Mouse (Mus musculus) embryonic facial prominence, embryonic 14.5 days (tissue): ENCODE measurements at regions not wholly inside any gene's neighbourhood (a gene's known extent, or its start where the extent isn't known, plus 50 kb on each side); places are given as distances from the start of the nearest gene placed in this dataset.

ENCODE experiments used
- ATAC-seq: fragments of 200-750 bp; cut with Nextera tagmentation; 2 replicates; pipeline ENCODE4 v1.8.0; 2017; ENCODE audit warnings: low read depth, moderate number of reproducible peaks, moderate TSS enrichment
- DNase-seq: peaks from one replicate; pipeline ENCODE4 v3.0.0-alpha.2; 2015; ENCODE audit warnings: low spot score
- H3K27ac ChIP-seq: fragments of 300-500 bp; sonication (generic); replicated peaks from 2 replicates; pipeline ENCODE4 v1.5.1; 2014; ENCODE audit warnings: low read depth, mild to moderate bottlenecking, low read length, moderate library complexity
- H3K27me3 ChIP-seq: fragments of 300-500 bp; sonication (generic); replicated peaks from 2 replicates; pipeline ENCODE4 v1.6.1; 2014; ENCODE audit warnings: low read length; ENCODE audit not compliant: control insufficient read depth, insufficient read depth
- H3K36me3 ChIP-seq: fragments of 300-500 bp; sonication (generic); 2 replicates; pipeline ENCODE4 v1.6.1; 2014; ENCODE audit warnings: low read length, mixed read lengths; ENCODE audit not compliant: control insufficient read depth, insufficient read depth
- H3K4me1 ChIP-seq: fragments of 300-500 bp; sonication (generic); 2 replicates; pipeline ENCODE4 v1.6.1; 2014; ENCODE audit warnings: antibody characterized with exemption, low read length; ENCODE audit not compliant: control insufficient read depth, insufficient read depth
- H3K4me2 ChIP-seq: fragments of 300-500 bp; sonication (generic); 2 replicates; pipeline ENCODE4 v1.6.1; 2014; ENCODE audit warnings: low read depth, mild to moderate bottlenecking, low read length, moderate library complexity, mixed read lengths
- H3K4me3 ChIP-seq: fragments of 300-500 bp; sonication (generic); 2 replicates; pipeline ENCODE4 v1.5.1; 2014; ENCODE audit warnings: low read depth, mild to moderate bottlenecking, low read length
- H3K9ac ChIP-seq: fragments of 300-500 bp; sonication (generic); 2 replicates; pipeline ENCODE4 v1.6.1; 2014; ENCODE audit warnings: low read depth, mild to moderate bottlenecking, low read length, moderate library complexity, mixed read lengths
- H3K9me3 ChIP-seq: fragments of 300-500 bp; sonication (generic); 2 replicates; pipeline ENCODE4 v1.6.1; 2016; ENCODE audit warnings: low read length; ENCODE audit not compliant: control insufficient read depth
- WGBS: fragments of 180-500 bp; shearing (Covaris S2); extraction: QIAGEN DNeasy Blood & Tissue Kit; methylation state at CpG from one replicate; pipeline ENCODE4 v1.1.7; 2014; 5-methylcytosine and 5-hydroxymethylcytosine counted together

GRCm38 (mm10) chr1:69450455-69450854 lies 236.6 kb downstream of the Ikzf2 start:
- H3K9me3 ChIP-seq, result no peaks in the 10 kb centered on the region
- H3K36me3 ChIP-seq, result no peaks in the 10 kb centered on the region
- 64% methylated on average over 2 of the region's 2 CpGs for WGBS
- ATAC-seq, result no peak
- DNase-seq, result no peak
- H3K9ac ChIP-seq, result no peak overlapping the region
- H3K4me2 ChIP-seq, result no peak overlapping the region
- no peak overlapping the region for H3K27ac ChIP-seq
- no peaks in the 10 kb centered on the region for H3K4me1 ChIP-seq
- no peaks in the 10 kb centered on the region for H3K27me3 ChIP-seq
- no peak overlapping the region for H3K4me3 ChIP-seq

DNA sequence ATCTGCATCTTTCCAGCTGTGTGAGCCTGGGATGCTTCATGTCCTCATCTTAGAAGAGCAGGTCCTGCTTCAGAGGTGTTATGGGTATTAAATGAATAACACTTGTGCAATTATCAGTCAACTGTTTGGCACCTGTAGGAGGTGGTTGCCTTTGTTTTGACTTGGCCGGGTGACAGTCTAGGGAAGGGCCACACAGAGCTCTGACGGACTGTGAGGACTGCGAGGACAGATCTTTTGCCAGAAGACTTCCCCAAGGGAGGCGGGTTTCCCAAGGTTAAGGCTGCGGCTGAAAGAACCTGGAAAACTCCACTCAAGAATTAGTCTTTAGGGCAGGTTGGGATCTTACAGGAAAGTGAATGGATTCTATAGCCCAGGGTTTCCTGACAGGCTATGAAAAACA lies 239.8 kb downstream of the Ikzf2 start:
- Histone ChIP-seq H3K4me3 (no peak overlapping the region), H3K27me3 (no peaks in the 10 kb centered on the region), H3K4me1 (no peaks in the 10 kb centered on the region), H3K9me3 (no peaks in the 10 kb centered on the region), H3K9ac (no peak overlapping the region), H3K4me2 (no peak overlapping the region), H3K27ac (no peak overlapping the region), H3K36me3 (no peaks in the 10 kb centered on the region)
- ATAC-seq (no peak), DNase-seq (no peak)
- WGBS, result 56% methylated on average over 5 of the region's 5 CpGs

DNA sequence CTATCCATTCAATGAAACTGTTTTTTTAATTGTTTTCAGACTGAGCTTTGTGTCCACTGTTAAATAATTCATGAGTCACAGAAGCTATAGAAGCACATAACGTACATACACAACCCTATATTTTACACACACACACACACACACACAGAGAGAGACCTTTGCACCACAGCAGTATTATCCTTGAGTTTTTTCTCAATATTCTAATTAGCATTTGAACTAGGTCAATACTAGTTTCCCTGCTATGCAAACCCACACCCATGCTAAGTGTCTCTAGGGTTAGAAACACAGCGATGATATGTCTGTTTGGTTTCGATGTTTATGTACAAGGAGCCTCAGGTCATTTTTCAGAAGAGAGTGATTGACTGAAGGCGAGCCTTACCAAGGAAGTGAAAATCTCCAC lies 242.3 kb downstream of the Ikzf2 start:
- Histone ChIP-seq H3K9me3 (no peaks in the 10 kb centered on the region), H3K27ac (no peak overlapping the region), H3K4me1 (no peaks in the 10 kb centered on the region), H3K4me3 (no peak overlapping the region), H3K27me3 (no peaks in the 10 kb centered on the region), H3K36me3 (no peaks in the 10 kb centered on the region), H3K9ac (no peak overlapping the region), H3K4me2 (no peak overlapping the region)
- no peak for DNase-seq
- ATAC-seq, result no peak
- WGBS, result 71% methylated on average over 4 of the region's 4 CpGs

- DNase-seq, result no peak
- 55% methylated on average over 7 of the region's 7 CpGs for WGBS
- Histone ChIP-seq H3K9me3 (no peaks in the 10 kb centered on the region), H3K4me2 (no peak overlapping the region), H3K27ac (no peak overlapping the region), H3K36me3 (no peaks in the 10 kb centered on the region), H3K27me3 (no peaks in the 10 kb centered on the region), H3K4me1 (no peaks in the 10 kb centered on the region), H3K4me3 (no peak overlapping the region), H3K9ac (no peak overlapping the region)
- no peak for ATAC-seq
Measured at GRCm38 (mm10) chr1:69443466-69443865, 243.6 kb downstream of the Ikzf2 start.

DNA sequence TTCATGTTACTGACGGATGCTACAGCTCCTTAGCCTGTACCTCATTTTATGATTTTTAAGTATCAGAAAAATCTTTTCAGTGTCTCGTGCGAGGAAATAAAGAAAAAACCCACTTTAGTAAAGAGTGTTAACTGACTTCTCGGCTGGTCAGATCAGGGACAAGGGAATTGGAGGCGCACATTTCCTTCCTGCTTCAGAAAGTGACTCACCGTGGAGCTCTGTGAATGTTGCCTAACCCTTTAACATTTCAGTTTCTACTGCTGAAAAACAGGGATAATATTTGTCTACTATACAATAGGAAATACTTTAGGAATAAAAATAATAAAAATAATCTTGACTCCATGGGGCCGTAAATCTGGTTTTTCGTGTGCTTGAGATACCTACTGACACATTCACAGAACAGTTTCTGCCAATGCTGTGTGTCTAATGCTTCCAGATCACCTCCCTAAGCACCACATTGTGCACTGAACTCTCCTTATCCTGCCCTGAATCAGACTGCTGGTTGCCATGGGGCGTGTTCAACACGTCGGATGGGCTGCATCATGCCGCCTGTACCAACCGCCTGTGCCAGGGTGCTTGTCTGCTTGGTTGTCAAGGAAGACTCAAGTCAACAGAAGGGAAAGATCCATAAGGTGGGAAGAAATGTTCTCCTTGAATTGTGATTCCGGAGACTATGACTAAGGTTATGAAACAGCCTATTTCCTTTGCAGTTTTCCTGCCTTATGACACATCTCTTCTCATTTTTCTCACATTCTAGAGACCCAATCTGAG lies 246.3 kb downstream of the Ikzf2 start:
- H3K9ac ChIP-seq, result no peak overlapping the region
- DNase-seq, result no peak
- H3K4me2 ChIP-seq, result no peak overlapping the region
- H3K27ac ChIP-seq, result no peak overlapping the region
- H3K9me3 ChIP-seq, result no peaks in the 10 kb centered on the region
- H3K36me3 ChIP-seq, result no peaks in the 10 kb centered on the region
- no peak overlapping the region for H3K4me3 ChIP-seq
- no peaks in the 10 kb centered on the region for H3K27me3 ChIP-seq
- H3K4me1 ChIP-seq, result no peaks in the 10 kb centered on the region
- no peak for ATAC-seq
- WGBS, result 90% methylated on average over 14 of the region's 14 CpGs

- H3K9ac ChIP-seq, result no peak overlapping the region
- DNase-seq (peak; percentile 34), ATAC-seq (no peak)
- H3K4me2 ChIP-seq, result no peak overlapping the region
- H3K27me3 ChIP-seq, result no peaks in the 10 kb centered on the region; the same call in 1 of the 2 replicates
- no peak overlapping the region for H3K4me3 ChIP-seq
- 71% methylated on average over 8 of the region's 8 CpGs for WGBS
- H3K4me1 ChIP-seq, result no peaks in the 10 kb centered on the region
- no peak overlapping the region for H3K27ac ChIP-seq
- no peaks in the 10 kb centered on the region for H3K9me3 ChIP-seq
- no peaks in the 10 kb centered on the region for H3K36me3 ChIP-seq
Measured at GRCm38 (mm10) chr1:69437042-69437441, 250.0 kb downstream of the Ikzf2 start.

DNA sequence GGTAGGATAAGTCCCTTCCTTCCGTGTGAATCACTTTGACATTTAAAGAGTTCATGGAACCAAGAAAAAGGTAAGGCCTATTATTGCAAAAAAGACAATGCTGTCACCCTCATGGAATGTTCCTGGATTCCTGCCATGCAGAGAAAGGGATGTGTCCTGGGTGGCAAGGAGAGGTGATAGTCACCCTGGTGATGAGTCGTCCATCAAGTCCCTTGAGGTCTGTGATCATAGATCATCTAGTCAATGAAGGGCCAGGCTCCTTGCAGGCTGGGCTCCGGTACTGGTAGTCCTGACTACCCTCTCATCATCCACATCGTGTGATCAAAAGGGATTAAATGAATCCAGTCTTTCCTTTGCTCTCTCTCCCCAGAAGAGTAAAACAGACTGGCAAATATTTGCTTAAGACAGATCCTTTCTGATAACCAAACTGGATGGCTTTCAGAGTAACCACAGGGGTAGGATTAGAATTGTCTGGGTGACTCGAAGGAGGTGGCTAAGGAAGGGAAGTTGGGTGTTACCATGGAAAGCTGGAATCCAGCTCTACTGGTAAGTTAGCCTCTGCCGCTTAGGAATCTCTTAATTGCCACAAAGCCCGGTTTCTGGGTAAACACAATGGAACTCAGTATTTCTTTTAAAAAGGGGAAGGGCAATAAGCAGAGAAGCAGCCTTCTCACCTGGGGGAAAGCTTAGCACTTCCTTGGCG lies 253.2 kb downstream of the Ikzf2 start:
- no peak overlapping the region for H3K9ac ChIP-seq
- 43% methylated on average over 8 of the region's 8 CpGs for WGBS
- H3K36me3 ChIP-seq, result no peaks in the 10 kb centered on the region
- H3K4me1 ChIP-seq, result no peaks in the 10 kb centered on the region
- ATAC-seq (peak; percentile 84), DNase-seq (peak; percentile 79)
- no peaks in the 10 kb centered on the region for H3K9me3 ChIP-seq
- no peaks in the 10 kb centered on the region; the same call in 1 of the 2 replicates for H3K27me3 ChIP-seq
- H3K27ac ChIP-seq, result 0 out of 2 replicates have a peak overlapping the region, but pooled peaks have one; percentile 1
- H3K4me3 ChIP-seq, result no peak overlapping the region
- H3K4me2 ChIP-seq, result no peak overlapping the region

GRCm38 (mm10) chr1:69430683-69431407 lies 256.2 kb downstream of the Ikzf2 start:
- H3K9me3 ChIP-seq, result no peaks in the 10 kb centered on the region
- H3K36me3 ChIP-seq, result no peaks in the 10 kb centered on the region
- no peaks in the 10 kb centered on the region; the same call in 1 of the 2 replicates for H3K27me3 ChIP-seq
- no peaks in the 10 kb centered on the region for H3K4me1 ChIP-seq
- no peak overlapping the region for H3K9ac ChIP-seq
- WGBS, result 55% methylated on average over 8 of the region's 8 CpGs
- H3K4me2 ChIP-seq, result no peak overlapping the region
- ATAC-seq, result no peak
- H3K4me3 ChIP-seq, result no peak overlapping the region
- no peak overlapping the region for H3K27ac ChIP-seq
- no peak for DNase-seq
